Mouse (Mus musculus) limb, embryonic 12.5 days (tissue): ENCODE measurements around the gene Dhx34. TPM values are rescaled to one million over a fixed set of nuclear protein-coding genes. Genes with fewer than 3 reads are reported as not detected.
A peak's percentile ranks its signal among the peaks of the same experiment; 100 is the strongest.

Experiments
- ATAC-seq: fragments of 200-750 bp; cut with Nextera tagmentation; 2 replicates; pipeline ENCODE4 v1.8.0; 2017; ENCODE audit warnings: low read depth, moderate TSS enrichment; ENCODE audit not compliant: insufficient number of reproducible peaks, insufficient read depth, low FRiP score, low TSS enrichment
- H3K27ac ChIP-seq: fragments of 300-500 bp; sonication (generic); 2 replicates; pipeline ENCODE4 v1.5.1; 2016; ENCODE audit warnings: mild to moderate bottlenecking, moderate library complexity
- H3K27me3 ChIP-seq: fragments of 300-500 bp; sonication (generic); 2 replicates; pipeline ENCODE4 v1.6.1; 2016; ENCODE audit warnings: mild to moderate bottlenecking, moderate library complexity
- H3K36me3 ChIP-seq: fragments of 300-500 bp; sonication (generic); 2 replicates; pipeline ENCODE4 v1.6.1; 2016; ENCODE audit warnings: mild to moderate bottlenecking, moderate library complexity
- H3K4me1 ChIP-seq: fragments of 300-500 bp; sonication (generic); replicated peaks from 2 replicates; pipeline ENCODE4 v1.6.1; 2016
- H3K4me2 ChIP-seq: fragments of 300-500 bp; sonication (generic); 2 replicates; pipeline ENCODE4 v1.6.1; 2016; ENCODE audit warnings: mild to moderate bottlenecking, moderate library complexity
- H3K4me3 ChIP-seq: fragments of 300-500 bp; sonication (generic); replicated peaks from 2 replicates; pipeline ENCODE4 v1.5.1; 2016; ENCODE audit warnings: mild to moderate bottlenecking
- H3K9ac ChIP-seq: fragments of 300-500 bp; sonication (generic); replicated peaks from 2 replicates; pipeline ENCODE4 v1.6.1; 2016; ENCODE audit warnings: mild to moderate bottlenecking, moderate library complexity
- H3K9me3 ChIP-seq: fragments of 300-500 bp; sonication (generic); 2 replicates; pipeline ENCODE4 v1.6.1; 2016; ENCODE audit warnings: mild to moderate bottlenecking, moderate library complexity
- WGBS: fragments of 180-500 bp; shearing (Covaris S2); methylation state at CpG from one replicate; pipeline ENCODE4 v1.1.7; 2016; 5-methylcytosine and 5-hydroxymethylcytosine counted together
- polyA plus RNA-seq: library from polyadenylated mRNA; unstranded; fragments of >200 nt; fragmentation: Nextera tagmentation; extraction: Ambion mirVana; gene quantifications from 2 replicates; pipeline ENCODE4 v1.2.1, GENCODE M21; 2016

The Dhx34 gene
- polyA plus RNA-seq, 1 experiment from 2014 or later: 17.4 TPM

- no peak overlapping the region for H3K9ac ChIP-seq
- H3K4me1 ChIP-seq: no peaks in the 10 kb centered on the region
- no peak for ATAC-seq
- no peak overlapping the region for H3K4me2 ChIP-seq
- H3K36me3 ChIP-seq: no peaks in the 10 kb centered on the region
- H3K9me3 ChIP-seq: 0 out of 2 replicates have a peak, but pooled peaks cover 5% of the 10 kb centered on the region
- H3K27ac ChIP-seq: no peak overlapping the region
- peaks cover 53% of the 10 kb centered on the region for H3K27me3 ChIP-seq
- WGBS: 61% methylated on average over 3 of the region's 3 CpGs
- no peak overlapping the region for H3K4me3 ChIP-seq
Observed at GRCm38 (mm10) chr7:16160702-16161101, 61.1 kb downstream of the Dhx34 start.

GRCm38 (mm10) chr7:16158735-16159134 is 63.1 kb downstream of the Dhx34 start:
- Histone ChIP-seq H3K27me3 (peaks cover 53% of the 10 kb centered on the region), H3K4me3 (peak overlapping the region; percentile 19)

GRCm38 (mm10) chr7:16156105-16156714 is 65.6 kb downstream of the Dhx34 start:
- H3K4me2 ChIP-seq: no peak overlapping the region
- no peak overlapping the region for H3K27ac ChIP-seq
- H3K4me1 ChIP-seq: no peaks in the 10 kb centered on the region
- H3K36me3 ChIP-seq: no peaks in the 10 kb centered on the region
- H3K9ac ChIP-seq: no peak overlapping the region
- 74% methylated on average over 8 of the region's 8 CpGs for WGBS
- no peak for ATAC-seq
- H3K27me3 ChIP-seq: peaks cover 44% of the 10 kb centered on the region
- H3K9me3 ChIP-seq: 0 out of 2 replicates have a peak, but pooled peaks cover 2% of the 10 kb centered on the region
- no peak overlapping the region for H3K4me3 ChIP-seq

More at GRCm38 (mm10) chr7:16158735-16159134, 63.1 kb downstream of the Dhx34 start:
- H3K9me3 ChIP-seq: 0 out of 2 replicates have a peak, but pooled peaks cover 5% of the 10 kb centered on the region
- no peak overlapping the region for H3K27ac ChIP-seq
- H3K4me1 ChIP-seq: no peaks in the 10 kb centered on the region
- no peak overlapping the region for H3K9ac ChIP-seq
- no peaks in the 10 kb centered on the region for H3K36me3 ChIP-seq
- 8% methylated on average over 35 of the region's 39 CpGs for WGBS
- peak overlapping the region; percentile 24; the same call in 1 of the 2 replicates for H3K4me2 ChIP-seq
- no peak for ATAC-seq

- no peaks in the 10 kb centered on the region for H3K36me3 ChIP-seq
- no peak overlapping the region for H3K9ac ChIP-seq
- 67% methylated on average over 9 of the region's 9 CpGs for WGBS
- H3K4me2 ChIP-seq: no peak overlapping the region
- peaks cover 35% of the 10 kb centered on the region for H3K27me3 ChIP-seq
- no peaks in the 10 kb centered on the region for H3K4me1 ChIP-seq
- ATAC-seq: no peak
- H3K27ac ChIP-seq: no peak overlapping the region
- no peaks in the 10 kb centered on the region for H3K9me3 ChIP-seq
- H3K4me3 ChIP-seq: no peak overlapping the region
Observed at GRCm38 (mm10) chr7:16155132-16155872, 66.5 kb downstream of the Dhx34 start.

- Histone ChIP-seq H3K4me3 (no peak overlapping the region), H3K27ac (no peak overlapping the region), H3K27me3 (peaks cover 17% of the 10 kb centered on the region), H3K4me2 (no peak overlapping the region), H3K9me3 (no peaks in the 10 kb centered on the region), H3K4me1 (no peaks in the 10 kb centered on the region), H3K9ac (no peak overlapping the region), H3K36me3 (no peaks in the 10 kb centered on the region)
- 17% methylated on average over 10 of the region's 10 CpGs for WGBS
- ATAC-seq: peak; percentile 60; the same call in 1 of the 2 replicates
Observed at GRCm38 (mm10) chr7:16153522-16153921, 68.3 kb downstream of the Dhx34 start.

- no peaks in the 10 kb centered on the region for H3K4me1 ChIP-seq
- WGBS: 64% methylated on average over 9 of the region's 9 CpGs
- no peaks in the 10 kb centered on the region for H3K36me3 ChIP-seq
- H3K9me3 ChIP-seq: no peaks in the 10 kb centered on the region
- no peak for ATAC-seq
- no peak overlapping the region for H3K4me3 ChIP-seq
- H3K4me2 ChIP-seq: no peak overlapping the region
- H3K9ac ChIP-seq: no peak overlapping the region
- H3K27me3 ChIP-seq: peaks cover 24% of the 10 kb centered on the region
- no peak overlapping the region for H3K27ac ChIP-seq
Observed at GRCm38 (mm10) chr7:16150191-16151145, 71.4 kb downstream of the Dhx34 start.

- Histone ChIP-seq H3K9me3 (no peaks in the 10 kb centered on the region), H3K4me3 (no peak overlapping the region), H3K36me3 (no peaks in the 10 kb centered on the region), H3K27me3 (peaks cover 33% of the 10 kb centered on the region), H3K4me2 (no peak overlapping the region), H3K4me1 (no peaks in the 10 kb centered on the region), H3K27ac (no peak overlapping the region), H3K9ac (no peak overlapping the region)
- no peak for ATAC-seq
- WGBS: 63% methylated on average over 5 of the region's 5 CpGs
Observed at GRCm38 (mm10) chr7:16149241-16149640, 72.6 kb downstream of the Dhx34 start.

- Histone ChIP-seq H3K4me2 (no peak overlapping the region), H3K9ac (no peak overlapping the region), H3K27me3 (peaks cover 33% of the 10 kb centered on the region), H3K27ac (no peak overlapping the region), H3K9me3 (no peaks in the 10 kb centered on the region), H3K4me3 (no peak overlapping the region), H3K36me3 (no peaks in the 10 kb centered on the region), H3K4me1 (no peaks in the 10 kb centered on the region)
- WGBS: 14% methylated on average over 15 of the region's 15 CpGs
- ATAC-seq: no peak
Observed at GRCm38 (mm10) chr7:16147643-16148042, 74.2 kb downstream of the Dhx34 start.

Other genes with a start within 250 kb of the Dhx34 start
- gene Bicra, start 174.1 kb downstream of the Dhx34 start, polyA plus RNA-seq: 9.0 and 9.4 TPM in 2 replicates
- gene Zfp541, start 160.2 kb downstream of the Dhx34 start, polyA plus RNA-seq: 0.08 TPM in 1 of 2 replicates, not detected in the other
- gene Napa, start 123.6 kb downstream of the Dhx34 start, polyA plus RNA-seq: 181 and 202 TPM in 2 replicates
- 30.7 and 33.3 TPM in 2 replicates for gene Kptn, start 102.1 kb downstream of the Dhx34 start, polyA plus RNA-seq
- gene Slc8a2, start 92.2 kb downstream of the Dhx34 start, polyA plus RNA-seq: 0.18 and 0.20 TPM in 2 replicates
- 7.7 and 9.4 TPM in 2 replicates for gene Meis3, start 46.9 kb downstream of the Dhx34 start, polyA plus RNA-seq
- gene C5ar2, start 22.1 kb upstream of the Dhx34 start, polyA plus RNA-seq: 0.10 TPM in 1 of 2 replicates, not detected in the other
- 0.45 and 0.91 TPM in 2 replicates for gene C5ar1, start 37.5 kb upstream of the Dhx34 start, polyA plus RNA-seq
- gene Inafm1, start 51.6 kb upstream of the Dhx34 start, polyA plus RNA-seq: 13.9 and 17.6 TPM in 2 replicates
- gene Ccdc9, start 64.8 kb upstream of the Dhx34 start, polyA plus RNA-seq: 43.1 and 44.7 TPM in 2 replicates
- gene Bbc3, start 86.4 kb upstream of the Dhx34 start, polyA plus RNA-seq: 8.2 and 9.3 TPM in 2 replicates
- 404 and 415 TPM in 2 replicates for gene Sae1, start 165.8 kb upstream of the Dhx34 start, polyA plus RNA-seq
- gene Zc3h4, start 178.9 kb upstream of the Dhx34 start, polyA plus RNA-seq: 26.3 and 26.8 TPM in 2 replicates
- 59.7 and 62.0 TPM in 2 replicates for gene Tmem160, start 230.7 kb upstream of the Dhx34 start, polyA plus RNA-seq